Mouse (Mus musculus) forebrain, embryonic 14.5 days (tissue): ENCODE results near the gene S100a2. TPM values are rescaled to one million over a fixed set of nuclear protein-coding genes. Genes with fewer than 3 reads are reported as not detected.
A peak's percentile ranks its signal among the peaks of the same experiment; 100 is the strongest.

Experiments used
- ATAC-seq: fragments of 200-750 bp; cut with Nextera tagmentation; 2 replicates; pipeline ENCODE4 v1.8.0; 2017; ENCODE audit warnings: mild to moderate bottlenecking, moderate library complexity
- DNase-seq: peaks from one replicate; pipeline ENCODE4 v3.0.0-alpha.2; 2015; ENCODE audit warnings: low spot score
- H3K27ac ChIP-seq: fragments of 300-500 bp; sonication (generic); 2 replicates; pipeline ENCODE4 v1.5.1; 2014; ENCODE audit warnings: low read depth, mild to moderate bottlenecking, control low read depth, low read length, moderate library complexity
- H3K27me3 ChIP-seq: fragments of 300-500 bp; sonication (generic); replicated peaks from 2 replicates; pipeline ENCODE4 v1.6.1; 2014; ENCODE audit warnings: low read length, control low read depth, mixed read lengths; ENCODE audit not compliant: control insufficient read depth, insufficient read depth
- H3K36me3 ChIP-seq: fragments of 300-500 bp; sonication (generic); 2 replicates; pipeline ENCODE4 v1.6.1; 2014; ENCODE audit warnings: low read length, control low read depth; ENCODE audit not compliant: control insufficient read depth, insufficient read depth
- H3K4me1 ChIP-seq: fragments of 300-500 bp; sonication (generic); 2 replicates; pipeline ENCODE4 v1.6.1; 2014; ENCODE audit warnings: antibody characterized with exemption, low read length, control low read depth; ENCODE audit not compliant: control insufficient read depth, insufficient read depth
- H3K4me2 ChIP-seq: fragments of 300-500 bp; sonication (generic); 2 replicates; pipeline ENCODE4 v1.6.1; 2014; ENCODE audit warnings: mild to moderate bottlenecking, control low read depth, low read length
- H3K4me3 ChIP-seq: fragments of 300-500 bp; sonication (generic); 2 replicates; pipeline ENCODE4 v1.5.1; 2014; ENCODE audit warnings: low read depth, low read length, control low read depth
- H3K9ac ChIP-seq: fragments of 300-500 bp; sonication (generic); 2 replicates; pipeline ENCODE4 v1.6.1; 2014; ENCODE audit warnings: mild to moderate bottlenecking, low read length, control low read depth, moderate library complexity
- H3K9me3 ChIP-seq: fragments of 300-500 bp; sonication (generic); replicated peaks from 2 replicates; pipeline ENCODE4 v1.6.1; 2016; ENCODE audit warnings: low read length, control low read depth, mixed read lengths; ENCODE audit not compliant: control insufficient read depth
- WGBS: fragments of 180-500 bp; shearing (Covaris S2); extraction: QIAGEN DNeasy Blood & Tissue Kit; methylation state at CpG from one replicate; pipeline ENCODE4 v1.1.7; 2014; 5-methylcytosine and 5-hydroxymethylcytosine counted together
- polyA plus RNA-seq: library from polyadenylated mRNA; unstranded; fragments of >200 nt; fragmentation: Nextera tagmentation; extraction: Ambion mirVana; gene quantifications from 2 replicates; pipeline ENCODE4 v1.2.1, GENCODE M21; 2014

Gene S100a2
- polyA plus RNA-seq, 1 experiment from 2014 or later, result not detected

DNA sequence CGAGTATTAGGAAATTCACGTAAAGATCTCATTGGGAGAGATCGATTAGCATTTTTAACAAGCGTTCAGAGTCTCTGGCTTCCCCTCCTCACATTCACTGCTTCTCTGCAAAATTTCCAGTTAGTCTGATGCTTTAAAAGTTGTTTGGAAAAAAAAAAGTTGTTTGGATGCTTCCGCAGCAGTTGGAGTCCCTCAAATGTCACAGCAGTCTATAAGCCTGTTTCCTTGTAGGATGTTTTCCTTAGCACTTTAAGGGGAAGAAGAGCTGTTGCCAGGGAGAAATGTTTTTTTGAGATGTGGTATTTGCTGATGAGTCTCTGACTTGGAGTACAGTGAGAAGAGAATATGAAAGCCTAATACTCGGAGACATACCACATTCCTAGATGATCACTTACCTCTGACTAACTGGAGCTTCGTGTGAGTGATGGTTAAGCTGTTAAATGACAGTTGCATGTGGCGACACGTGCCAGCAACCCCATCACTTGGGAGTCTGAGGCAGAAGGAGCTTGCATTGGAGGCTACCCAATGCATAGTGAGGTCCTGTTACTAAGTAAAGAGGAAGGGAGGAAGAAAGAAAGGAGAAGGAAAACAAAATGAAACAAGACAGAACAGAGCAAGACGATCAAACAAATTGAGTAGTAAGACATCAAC is 13.6 kb upstream of the S100a2 start:
- DNase-seq (no peak), ATAC-seq (no peak)
- Histone ChIP-seq H3K27ac (no peak overlapping the region), H3K4me2 (no peak overlapping the region), H3K27me3 (no peaks in the 10 kb centered on the region), H3K9ac (no peak overlapping the region), H3K4me3 (no peak overlapping the region), H3K36me3 (no peaks in the 10 kb centered on the region), H3K4me1 (no peaks in the 10 kb centered on the region), H3K9me3 (no peaks in the 10 kb centered on the region)
- 75% methylated on average over 10 of the region's 10 CpGs for WGBS

DNA sequence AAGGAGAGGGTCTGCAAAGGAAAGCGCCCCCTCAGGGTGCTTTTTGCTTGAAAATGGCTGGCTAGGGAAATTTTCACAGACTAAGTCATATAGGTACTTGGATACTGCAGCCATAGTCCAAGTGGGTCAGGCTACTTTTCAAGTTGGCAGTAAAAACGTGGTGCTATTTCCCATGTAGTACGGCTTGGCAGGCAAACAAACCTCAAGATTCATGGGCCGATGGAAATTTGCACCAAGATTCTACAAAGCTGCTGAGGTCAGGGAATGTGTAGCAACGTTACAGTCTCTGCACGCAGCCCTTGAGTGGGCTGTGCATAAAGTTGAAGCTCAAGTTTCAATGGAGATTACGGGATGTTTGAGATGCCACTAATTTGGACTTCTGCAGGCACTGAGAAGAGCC is 10.6 kb upstream of the S100a2 start:
- Histone ChIP-seq H3K4me2 (no peak overlapping the region), H3K9me3 (no peaks in the 10 kb centered on the region), H3K36me3 (no peaks in the 10 kb centered on the region), H3K27me3 (no peaks in the 10 kb centered on the region), H3K4me3 (no peak overlapping the region), H3K4me1 (no peaks in the 10 kb centered on the region), H3K9ac (no peak overlapping the region), H3K27ac (no peak overlapping the region)
- ATAC-seq (no peak), DNase-seq (no peak)
- 85% methylated on average over 7 of the region's 7 CpGs for WGBS

DNA sequence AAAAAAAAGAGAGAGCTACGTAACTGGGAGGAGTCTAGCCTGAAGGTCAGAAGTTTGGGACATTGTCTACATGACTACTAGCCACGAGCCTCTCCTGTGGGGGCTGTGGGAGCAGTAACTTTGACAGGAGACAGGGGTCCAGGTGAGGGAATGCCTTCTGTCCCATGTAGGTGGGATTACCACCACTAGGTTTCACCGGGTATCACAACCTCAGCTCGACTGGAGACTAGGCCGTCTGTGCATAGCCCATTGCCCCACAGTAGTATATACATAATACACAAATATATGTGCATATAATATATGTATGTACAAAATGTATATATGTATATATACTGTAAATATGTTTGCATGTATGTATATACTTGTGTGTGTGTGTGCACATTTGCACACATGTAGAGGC is 8.9 kb upstream of the S100a2 start:
- H3K27me3 ChIP-seq, result no peaks in the 10 kb centered on the region
- H3K36me3 ChIP-seq, result no peaks in the 10 kb centered on the region
- no peak overlapping the region for H3K4me2 ChIP-seq
- H3K27ac ChIP-seq, result no peak overlapping the region
- H3K4me3 ChIP-seq, result no peak overlapping the region
- no peaks in the 10 kb centered on the region for H3K4me1 ChIP-seq
- DNase-seq (no peak), ATAC-seq (no peak)
- 93% methylated on average over 5 of the region's 5 CpGs for WGBS
- H3K9ac ChIP-seq, result no peak overlapping the region
- no peaks in the 10 kb centered on the region for H3K9me3 ChIP-seq

DNA sequence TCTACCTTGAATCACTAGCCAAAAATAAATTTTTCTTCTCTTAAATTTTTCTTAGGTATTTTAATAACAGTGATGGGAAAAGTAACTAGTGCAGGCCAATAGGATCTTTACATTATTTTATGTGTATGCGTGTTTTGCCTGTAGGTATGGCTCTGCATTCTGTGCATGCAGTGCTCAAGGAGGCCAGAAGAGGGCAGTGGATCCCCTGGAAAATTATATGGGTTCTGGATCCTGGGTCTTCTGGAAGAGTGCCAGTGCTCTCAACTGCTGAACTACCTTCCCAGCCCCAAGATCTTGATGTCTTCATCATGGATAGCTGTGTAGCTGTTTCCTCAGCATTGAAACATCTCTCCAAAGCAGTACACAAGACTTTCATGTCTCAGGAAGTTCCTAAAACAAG is 7.9 kb upstream of the S100a2 start:
- Histone ChIP-seq H3K4me2 (no peak overlapping the region), H3K9me3 (no peaks in the 10 kb centered on the region), H3K27ac (no peak overlapping the region), H3K27me3 (no peaks in the 10 kb centered on the region), H3K4me3 (no peak overlapping the region), H3K9ac (no peak overlapping the region), H3K4me1 (no peaks in the 10 kb centered on the region), H3K36me3 (no peaks in the 10 kb centered on the region)
- ATAC-seq, result no peak
- no peak for DNase-seq
- 95% methylated on average over 1 of the region's 1 CpGs for whole genome bisulfite sequencing

DNA sequence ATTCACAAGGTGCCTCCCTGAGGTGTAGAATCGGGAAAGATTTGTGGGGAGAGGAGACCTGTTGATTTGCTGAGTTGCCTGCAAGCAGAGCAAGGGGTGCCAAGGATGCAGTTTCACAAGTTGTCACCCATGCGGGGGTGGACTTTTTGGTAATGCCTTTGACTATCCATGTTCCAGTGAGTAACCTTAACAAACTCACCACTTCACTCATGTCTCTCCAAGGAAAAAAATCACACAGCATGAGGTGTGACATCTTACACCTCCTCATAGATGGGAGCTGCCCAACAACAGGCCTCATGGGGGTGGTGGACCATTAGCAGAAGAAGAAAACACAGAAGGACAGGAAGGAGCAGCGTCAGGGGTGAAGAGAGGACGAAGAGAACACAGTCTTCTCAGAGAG is 7.5 kb upstream of the S100a2 start:
- Histone ChIP-seq H3K4me3 (no peak overlapping the region), H3K4me2 (no peak overlapping the region), H3K9ac (no peak overlapping the region), H3K4me1 (no peaks in the 10 kb centered on the region), H3K9me3 (no peaks in the 10 kb centered on the region), H3K36me3 (no peaks in the 10 kb centered on the region), H3K27ac (no peak overlapping the region), H3K27me3 (no peaks in the 10 kb centered on the region)
- DNase-seq, result no peak
- 94% methylated on average over 4 of the region's 4 CpGs for WGBS
- ATAC-seq, result no peak

DNA sequence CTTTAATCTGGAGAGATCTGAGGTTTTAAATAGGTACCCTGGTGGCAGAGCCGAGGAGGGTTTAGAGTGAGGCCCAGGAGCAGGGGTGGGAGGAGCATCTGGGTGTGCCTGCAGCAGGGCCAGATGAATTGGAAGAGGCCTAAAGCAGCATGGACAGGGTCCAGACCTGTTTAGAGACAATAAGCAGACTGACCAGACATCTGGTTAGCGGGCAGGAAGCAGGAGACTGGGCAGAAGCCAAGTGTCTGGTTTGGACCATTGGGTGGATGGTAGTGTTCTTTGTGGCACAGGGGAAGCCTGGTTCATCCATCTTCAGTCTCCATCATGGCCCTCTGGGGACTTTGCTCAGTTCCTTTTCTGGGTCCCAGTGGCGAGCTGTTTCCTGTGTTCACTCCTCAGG is 6.2 kb upstream of the S100a2 start:
- no peaks in the 10 kb centered on the region for H3K9me3 ChIP-seq
- no peak overlapping the region for H3K27ac ChIP-seq
- ATAC-seq, result no peak
- no peak for DNase-seq
- WGBS, result 54% methylated on average over 3 of the region's 3 CpGs
- H3K27me3 ChIP-seq, result no peaks in the 10 kb centered on the region
- no peaks in the 10 kb centered on the region for H3K36me3 ChIP-seq
- H3K4me2 ChIP-seq, result no peak overlapping the region
- no peak overlapping the region for H3K4me3 ChIP-seq
- H3K4me1 ChIP-seq, result no peaks in the 10 kb centered on the region
- H3K9ac ChIP-seq, result no peak overlapping the region

DNA sequence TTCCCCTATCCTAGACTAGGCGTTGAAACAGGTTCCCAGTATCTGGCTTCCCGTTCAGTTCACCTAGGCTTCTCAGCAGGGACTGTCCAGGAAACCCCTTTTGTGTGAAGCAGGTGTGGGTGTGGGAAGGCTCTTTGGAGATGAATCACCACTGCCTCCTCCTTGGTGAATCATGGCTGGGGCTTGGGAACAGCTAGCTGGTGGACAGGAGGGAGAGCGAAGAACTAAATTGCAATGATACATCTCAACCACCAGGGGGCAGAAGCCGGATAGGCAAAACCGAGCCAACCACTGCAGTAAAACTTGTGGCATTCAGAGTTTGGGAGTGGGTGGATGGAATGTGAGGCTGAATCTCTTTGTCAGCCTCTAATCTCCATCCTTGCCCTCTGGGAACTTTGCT is 4.5 kb upstream of the S100a2 start:
- WGBS, result 33% methylated on average over 5 of the region's 5 CpGs
- no peak overlapping the region for H3K27ac ChIP-seq
- ATAC-seq, result peak; percentile 66

DNA sequence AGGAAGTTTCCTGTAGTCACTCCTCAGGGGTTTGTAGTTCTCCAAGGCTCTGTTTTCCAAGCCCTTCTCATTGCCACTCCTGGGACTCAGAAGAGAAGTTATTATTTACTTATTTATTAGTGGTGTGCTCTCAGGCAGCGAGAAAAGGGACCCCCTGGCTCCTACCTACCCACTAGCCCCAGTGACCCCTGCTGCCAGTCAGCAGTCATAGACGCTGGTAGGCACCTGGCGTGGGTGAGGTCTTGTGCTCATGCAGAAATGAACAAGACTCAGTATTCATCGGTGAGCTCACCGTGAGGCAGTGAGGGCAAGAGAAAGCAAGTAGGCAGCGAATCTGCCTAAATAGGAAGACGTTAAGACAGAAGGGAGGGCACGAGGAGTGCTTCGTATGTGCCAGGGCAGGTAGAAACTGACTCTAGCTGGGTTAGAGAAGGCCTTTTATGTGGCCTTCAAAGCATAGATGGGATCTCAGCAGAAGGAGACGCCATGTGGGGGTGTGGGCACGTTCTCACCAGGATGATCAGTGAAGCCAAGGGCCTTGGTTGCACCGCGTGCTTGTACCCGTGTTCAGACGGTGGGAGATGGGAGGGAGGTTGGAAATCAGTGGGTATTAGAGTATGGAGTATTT is 3.9 kb upstream of the S100a2 start:
- 86% methylated on average over 15 of the region's 15 CpGs for WGBS
- Histone ChIP-seq H3K4me2 (no peak overlapping the region), H3K9ac (no peak overlapping the region), H3K27me3 (no peaks in the 10 kb centered on the region), H3K4me1 (no peaks in the 10 kb centered on the region), H3K27ac (no peak overlapping the region), H3K4me3 (no peak overlapping the region), H3K36me3 (no peaks in the 10 kb centered on the region), H3K9me3 (no peaks in the 10 kb centered on the region)
- ATAC-seq, result no peak
- DNase-seq, result no peak

More for the DNA sequence above, 4.5 kb upstream of the S100a2 start:
- Histone ChIP-seq H3K4me2 (no peak overlapping the region), H3K9me3 (no peaks in the 10 kb centered on the region), H3K9ac (no peak overlapping the region), H3K27me3 (no peaks in the 10 kb centered on the region), H3K36me3 (no peaks in the 10 kb centered on the region), H3K4me3 (no peak overlapping the region), H3K4me1 (no peaks in the 10 kb centered on the region)
- peak; percentile 80 for DNase-seq

DNA sequence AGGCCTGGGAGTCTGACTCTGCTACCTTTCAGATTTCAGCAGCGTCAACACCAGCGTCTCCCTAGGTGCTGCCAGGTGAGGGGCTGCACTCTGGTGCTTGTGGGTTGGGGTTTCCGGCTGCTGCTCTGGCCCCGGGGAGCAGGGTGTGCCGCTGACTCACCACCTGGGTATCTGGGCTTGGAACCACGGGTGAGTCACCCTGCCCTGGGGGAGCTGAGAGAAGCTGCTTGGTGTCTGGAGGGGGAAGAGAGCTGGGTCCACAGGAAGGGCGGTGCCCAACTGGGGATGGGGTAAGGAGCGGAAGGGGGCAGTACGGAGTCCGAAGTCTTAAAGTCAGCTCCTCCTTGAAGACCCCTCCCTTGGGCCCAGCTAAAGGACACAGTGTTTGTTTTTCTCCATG is 3.1 kb upstream of the S100a2 start:
- WGBS, result 80% methylated on average over 10 of the region's 10 CpGs
- H3K4me3 ChIP-seq, result no peak overlapping the region
- no peak overlapping the region for H3K9ac ChIP-seq
- H3K27me3 ChIP-seq, result no peaks in the 10 kb centered on the region
- no peak overlapping the region for H3K27ac ChIP-seq
- DNase-seq (no peak), ATAC-seq (no peak)
- no peaks in the 10 kb centered on the region for H3K36me3 ChIP-seq
- H3K4me1 ChIP-seq, result no peaks in the 10 kb centered on the region
- no peaks in the 10 kb centered on the region for H3K9me3 ChIP-seq
- H3K4me2 ChIP-seq, result no peak overlapping the region
